Comparison of ENCODE assay signal across 12 mouse cellular contexts in the genomic region with DNA sequence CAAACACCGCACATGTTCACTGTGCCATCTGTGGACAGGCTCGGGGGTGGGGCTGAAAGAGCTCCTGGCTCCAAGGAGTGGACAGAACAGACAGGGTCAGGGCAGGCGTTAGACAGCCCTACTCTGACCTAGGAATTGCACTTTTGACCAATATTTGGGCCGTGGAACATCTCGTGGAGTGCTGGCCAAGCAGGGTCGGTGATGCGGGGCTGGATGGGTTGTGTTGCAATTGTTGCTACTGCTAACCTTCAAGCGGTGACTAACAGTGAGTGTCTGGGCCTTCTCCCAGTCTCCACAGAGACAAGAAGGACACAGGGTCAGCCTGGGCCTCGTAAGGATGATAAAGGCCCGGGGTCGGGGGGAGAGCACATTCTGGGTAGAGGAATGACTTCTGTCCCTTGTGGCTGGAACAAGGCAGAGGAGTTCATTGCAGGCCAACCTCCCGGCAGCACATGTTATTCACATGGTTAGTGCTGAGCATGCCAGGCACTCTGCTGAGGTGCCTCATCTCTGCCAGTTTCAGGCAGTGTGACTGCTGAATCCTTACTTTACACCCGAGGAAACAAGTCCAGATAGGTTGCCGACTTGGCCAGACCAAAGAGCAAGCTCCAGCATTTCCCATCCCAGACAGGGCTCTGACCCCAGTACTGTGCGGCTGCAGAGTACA. TPM values are rescaled to one million over a fixed set of nuclear protein-coding genes. Genes with fewer than 3 reads are reported as not detected.
DNase-seq lines count a peak whose midpoint lies in the region.
"Had no signal": no experiment of that assay in that cellular context is flagged by ENCODE, and none has a peak within 500 bp of the region (broad histone marks: within the 10 kb centered on the region; RNA-seq: fewer than 3 reads in every experiment).

No protein-coding gene starts in this region.

- peaks cover 97% of the 10 kb centered on the region for H3K36me3 ChIP-seq in heart, embryonic 10.5 days

- intact Hi-C loops in heart, postnatal 36 days (cut with DNase I), result no loop called here

- no peaks in the 10 kb centered on the region for H3K27me3 ChIP-seq in heart, embryonic 10.5 days (ENCODE audit: insufficient read depth, poor library complexity, severe bottlenecking)
- H3K27me3 ChIP-seq: midbrain, embryonic 12.5 days had no signal

- no peak overlapping the region for H3K27ac ChIP-seq in heart, embryonic 10.5 days
- H3K27ac ChIP-seq: limb, embryonic 10.5 days; midbrain, embryonic 12.5 days had no signal

- no peak overlapping the region for H3K4me3 ChIP-seq in heart, embryonic 10.5 days
- H3K4me3 ChIP-seq: limb, embryonic 10.5 days; midbrain, embryonic 12.5 days had no signal

- peaks cover 19% of the 10 kb centered on the region; the same call in 1 of the 2 replicates for H3K4me1 ChIP-seq in heart, embryonic 10.5 days
- H3K4me1 ChIP-seq: midbrain, embryonic 12.5 days had no signal

- 76% methylated on average over 15 of the region's 15 CpGs for WGBS in heart, embryonic 10.5 days

- DNase-seq in heart, adult 18-20 months, result peak; percentile 75 to 76
- no peak for DNase-seq in heart, embryonic 10.5 days (ENCODE audit: low spot score)
- peak; percentile 76 for DNase-seq in adipocyte (ENCODE audit: low spot score)
- DNase-seq in brain, adult 2 months (ENCODE audit: low read depth, low spot score), result peak; percentile 27
- peak; percentile 42 to 58 for DNase-seq in heart, postnatal 36 days
- no peak for DNase-seq in urinary bladder, postnatal 4 days (ENCODE audit: low spot score in 2 of 2)
- no peak for DNase-seq in left cerebral cortex, adult 8-10 months (ENCODE audit: low spot score in 2 of 2)
- DNase-seq in layer of hippocampus, adult 11-12 months (ENCODE audit: low spot score), result no peak
- DNase-seq: lung, embryonic 14.5 days; thymus, adult 2 months had no signal

- no peaks in the 10 kb centered on the region for H3K9me3 ChIP-seq in heart, embryonic 10.5 days
- H3K9me3 ChIP-seq: limb, embryonic 10.5 days; midbrain, embryonic 12.5 days had no signal

RNA-seq across cellular contexts. Expression of a gene that starts 27.6 kb away (rescaled TPM):
- 10 to 100 TPM; 67.5 to 73.0 TPM for total RNA-seq in heart, adult 18-20 months (2021)
- polyA plus RNA-seq in heart, embryonic 10.5 days (2016; fragmentation: Nextera tagmentation; extraction: Ambion mirVana), result 17.3 and 20.2 TPM in 2 replicates
- 100 to 1,000 TPM; 123 to 132 TPM for total RNA-seq in heart, postnatal 36 days (2021)
- 100 to 1,000 TPM; 255 to 311 (median 291) TPM for total RNA-seq in left cerebral cortex, adult 8-10 months (2022)

RNA-seq across cellular contexts. Expression of a gene that starts 29.3 kb away (rescaled TPM):
- total RNA-seq in heart, adult 18-20 months (2021), result 10 to 100 TPM; 29.4 to 30.4 TPM
- polyA plus RNA-seq in heart, embryonic 10.5 days (2016; fragmentation: Nextera tagmentation; extraction: Ambion mirVana), result 140 and 141 TPM in 2 replicates
- 10 to 100 TPM; 24.9 to 25.1 TPM for total RNA-seq in heart, postnatal 36 days (2021)
- total RNA-seq in left cerebral cortex, adult 8-10 months (2022), result 100 to 1,000 TPM; 200 to 222 (median 212) TPM

RNA-seq across cellular contexts. Expression of a gene that starts 29.8 kb away (rescaled TPM):
- 10 to 100 TPM; 57.2 to 68.1 TPM for total RNA-seq in heart, adult 18-20 months (2021)
- polyA plus RNA-seq in heart, embryonic 10.5 days (2016; fragmentation: Nextera tagmentation; extraction: Ambion mirVana), result 30.1 and 34.2 TPM in 2 replicates
- 10 to 100 TPM; 73.7 to 73.9 TPM for total RNA-seq in heart, postnatal 36 days (2021)
- total RNA-seq in left cerebral cortex, adult 8-10 months (2022), result 100 to 1,000 TPM; 147 to 167 (median 158) TPM

Comparison
In these comparisons a context has a peak if more than half of its experiments do, and no peak if none do; other contexts are left out.
1. DNase-seq: peak in heart, adult 18-20 months (2 of 2), adipocyte (single experiment), brain, adult 2 months (single experiment) and heart, postnatal 36 days (2 of 2); none in heart, embryonic 10.5 days (single experiment), urinary bladder, postnatal 4 days (0 of 2), left cerebral cortex, adult 8-10 months (0 of 2) and layer of hippocampus, adult 11-12 months (single experiment).
2. RNA of a gene that starts 29.3 kb away (total RNA-seq): 200 to 222 TPM in left cerebral cortex, adult 8-10 months; 29.4 to 30.4 TPM in heart, adult 18-20 months and 24.9 to 25.1 TPM in heart, postnatal 36 days; every median in the first group is over 4 times any median in the second.